Mouse (Mus musculus): Measurements from ENCODE around the gene Mum1. TPM values are rescaled to one million over a fixed set of nuclear protein-coding genes. Genes with fewer than 3 reads are reported as not detected.
A peak's percentile ranks its signal among the peaks of the same experiment; 100 is the strongest.
"Not testable (repeated sequence)": the region's sequence is repeated elsewhere in the genome, so short reads cannot be mapped to it uniquely, and the experiment has no call there.

Gene Mum1
- polyA plus RNA-seq, 1 experiment from 2014 or later, result 58.8 TPM

DNA sequence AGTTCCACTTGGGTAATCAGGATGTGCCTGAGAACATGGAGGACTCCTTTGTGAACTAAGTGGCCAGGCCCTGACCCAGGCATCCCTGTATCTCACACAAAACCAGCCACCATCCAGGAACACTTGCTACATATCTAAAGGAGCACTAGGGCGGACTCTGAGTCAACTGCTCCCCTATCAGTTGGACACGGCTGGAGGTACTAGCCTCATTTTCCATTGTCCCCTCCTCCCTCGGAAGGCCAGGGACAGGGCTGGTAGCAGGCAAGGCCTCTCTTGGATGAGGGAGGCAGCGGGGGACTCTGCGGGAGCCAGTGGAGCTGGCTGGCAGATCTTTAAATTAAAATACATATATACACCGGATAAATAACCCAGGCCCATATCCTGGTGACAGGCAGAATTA, 32.3 kb upstream of the Mum1 start:
- ATAC-seq (ENCODE audit: low FRiP score), result no peak
- peaks cover 3% of the 10 kb centered on the region for H3K36me3 ChIP-seq
- peak overlapping the region; percentile 48; the same call in 1 of the 2 replicates for H3K27ac ChIP-seq
- peak overlapping the region; percentile 14; the same call in 1 of the 2 replicates for H3K9ac ChIP-seq
- peaks cover 43% of the 10 kb centered on the region for H3K4me1 ChIP-seq
- peaks cover 11% of the 10 kb centered on the region; the same call in 1 of the 2 replicates for H3K27me3 ChIP-seq
- H3K4me3 ChIP-seq, result no peak overlapping the region
- no peaks in the 10 kb centered on the region for H3K9me3 ChIP-seq (replicated peaks)
- WGBS, result 75% methylated on average over 6 of the region's 6 CpGs
- H3K4me2 ChIP-seq (replicated peaks), result no peak overlapping the region

DNA sequence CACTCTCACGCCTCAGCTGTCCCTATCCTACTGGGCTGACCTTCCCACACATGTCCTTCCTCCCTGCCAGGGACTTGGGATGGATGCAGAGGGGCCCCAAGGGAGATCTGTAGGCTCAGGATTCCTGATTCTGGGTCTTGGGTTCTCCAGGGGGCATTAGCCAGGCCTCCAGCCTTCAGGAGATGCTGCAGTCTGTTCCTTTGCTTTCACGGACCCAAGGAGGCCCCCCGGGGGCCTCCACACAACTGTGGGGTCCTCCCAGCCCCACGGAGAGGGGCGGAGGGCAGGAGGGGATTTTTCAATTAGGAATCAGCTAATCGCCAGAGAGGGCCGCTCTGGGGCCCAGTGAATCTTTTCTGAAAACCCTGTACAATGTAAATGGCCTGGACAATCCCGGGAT, 31.8 kb upstream of the Mum1 start:
- no peaks in the 10 kb centered on the region for H3K36me3 ChIP-seq
- peak overlapping the region; percentile 48; the same call in 1 of the 2 replicates for H3K27ac ChIP-seq
- H3K4me1 ChIP-seq, result peaks cover 41% of the 10 kb centered on the region
- H3K9ac ChIP-seq, result 0 out of 2 replicates have a peak overlapping the region, but pooled peaks have one; percentile 14
- WGBS, result 47% methylated on average over 8 of the region's 8 CpGs
- no peaks in the 10 kb centered on the region for H3K9me3 ChIP-seq (replicated peaks)
- H3K4me3 ChIP-seq, result no peak overlapping the region
- H3K4me2 ChIP-seq (replicated peaks), result no peak overlapping the region
- ATAC-seq (ENCODE audit: low FRiP score), result no peak
- H3K27me3 ChIP-seq, result peaks cover 9% of the 10 kb centered on the region; the same call in 1 of the 2 replicates

DNA sequence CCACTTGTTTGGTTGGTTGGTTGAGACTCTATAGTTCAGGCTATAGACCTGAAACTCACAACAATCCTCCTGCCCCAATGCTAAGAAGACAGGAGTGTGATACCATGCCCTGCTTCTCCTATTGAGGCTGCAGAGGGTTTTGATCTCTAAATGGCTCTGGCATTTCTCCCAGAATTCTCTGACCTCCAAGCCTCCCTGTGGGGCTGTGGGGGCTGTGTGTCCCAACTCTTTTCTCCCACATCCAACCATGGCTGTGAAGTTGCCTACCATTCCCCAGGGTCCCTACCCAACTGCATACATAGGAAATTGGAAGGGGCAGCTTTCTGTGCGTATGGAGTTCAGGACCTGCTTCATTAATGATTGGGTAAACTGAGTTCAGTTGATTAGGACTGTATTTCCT, 30.1 kb upstream of the Mum1 start:
- H3K4me3 ChIP-seq, result no peak overlapping the region
- no peak overlapping the region for H3K9ac ChIP-seq
- no peaks in the 10 kb centered on the region for H3K36me3 ChIP-seq
- H3K4me1 ChIP-seq, result peaks cover 30% of the 10 kb centered on the region
- H3K4me2 ChIP-seq (replicated peaks), result no peak overlapping the region
- H3K27me3 ChIP-seq, result peaks cover 9% of the 10 kb centered on the region; the same call in 1 of the 2 replicates
- WGBS, result 89% methylated on average over 1 of the region's 1 CpGs
- H3K27ac ChIP-seq, result no peak overlapping the region
- no peak for ATAC-seq (ENCODE audit: low FRiP score)
- H3K9me3 ChIP-seq (replicated peaks), result no peaks in the 10 kb centered on the region

DNA sequence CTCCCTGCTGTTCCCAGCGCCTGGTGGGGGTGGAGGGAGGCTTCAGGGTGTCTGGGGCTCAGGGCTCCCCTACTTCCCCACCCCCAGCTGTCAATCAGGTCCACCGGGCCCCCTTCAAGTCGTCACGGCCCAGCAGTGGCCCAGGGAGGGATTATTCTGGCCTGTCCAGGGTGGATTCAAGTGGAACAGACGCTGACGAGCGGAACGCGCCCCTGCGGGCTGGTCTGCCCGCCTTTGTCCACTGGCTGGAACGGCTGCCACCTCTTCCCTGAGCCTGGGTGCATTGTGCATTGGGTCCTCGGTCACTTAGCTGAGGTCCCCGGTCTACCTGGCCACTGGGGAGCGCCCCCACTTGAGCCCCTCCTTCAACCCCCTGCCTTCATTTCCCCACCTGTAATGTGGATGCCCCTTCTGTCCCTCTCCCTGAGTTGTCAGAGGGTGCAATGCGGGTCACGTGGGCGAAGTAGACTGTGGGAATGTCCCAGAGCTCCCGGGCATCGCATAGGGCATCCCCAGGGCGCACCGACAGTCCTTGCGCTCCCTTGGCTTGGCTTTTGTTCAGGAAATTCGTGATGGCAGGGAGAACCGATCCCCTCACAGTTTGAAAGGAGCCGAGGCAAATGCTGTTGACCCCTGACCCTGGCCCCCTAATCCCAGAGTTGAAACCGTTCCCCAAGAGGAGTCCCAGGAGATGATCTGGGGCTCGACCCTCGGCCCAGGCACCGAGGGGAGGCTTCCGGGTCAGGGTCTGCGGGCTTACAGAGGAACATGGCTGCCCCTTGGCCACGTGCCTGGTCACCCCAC, 29.3 kb upstream of the Mum1 start:
- H3K9me3 ChIP-seq (replicated peaks), result no peaks in the 10 kb centered on the region
- H3K4me3 ChIP-seq, result no peak overlapping the region
- peaks cover 8% of the 10 kb centered on the region; the same call in 1 of the 2 replicates for H3K27me3 ChIP-seq
- 42% methylated on average over 33 of the region's 33 CpGs for WGBS
- no peak overlapping the region for H3K4me2 ChIP-seq (replicated peaks)
- H3K27ac ChIP-seq, result no peak overlapping the region
- peaks cover 29% of the 10 kb centered on the region for H3K4me1 ChIP-seq
- H3K36me3 ChIP-seq, result no peaks in the 10 kb centered on the region
- peak overlapping the region; percentile 19; the same call in 1 of the 2 replicates for H3K9ac ChIP-seq
- ATAC-seq (ENCODE audit: low FRiP score), result no peak

DNA sequence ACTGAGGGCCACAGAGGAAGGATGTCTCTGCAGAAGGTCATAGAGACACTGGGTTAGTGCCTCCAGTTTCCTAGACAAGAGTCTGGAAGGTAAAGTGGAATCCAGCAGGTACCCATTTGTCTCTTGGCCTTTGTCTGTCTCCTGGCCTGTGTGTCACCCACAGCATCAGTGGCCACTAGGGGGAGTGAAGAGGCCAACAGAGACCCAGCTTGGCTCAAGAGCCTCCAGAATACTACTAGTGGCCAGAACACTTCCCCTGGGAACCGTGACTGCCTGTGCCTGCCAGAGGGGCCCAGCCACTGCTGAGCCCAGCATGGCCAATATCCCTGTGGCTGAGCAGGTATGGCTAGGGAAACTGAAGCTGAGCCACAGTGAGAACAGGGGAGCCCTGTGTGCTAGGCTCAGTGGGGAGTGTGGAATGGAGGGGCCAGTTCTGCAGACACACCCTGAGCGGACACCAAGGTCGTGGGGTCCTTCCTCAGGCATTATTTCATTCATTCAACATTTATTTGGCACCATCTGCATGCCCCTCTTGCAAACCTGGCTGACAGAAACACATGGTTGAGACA, 26.7 kb upstream of the Mum1 start:
- peaks cover 28% of the 10 kb centered on the region for H3K4me1 ChIP-seq
- peak; percentile 64 for ATAC-seq (ENCODE audit: low FRiP score)
- 54% methylated on average over 3 of the region's 3 CpGs for WGBS
- H3K9ac ChIP-seq, result no peak overlapping the region
- no peaks in the 10 kb centered on the region for H3K9me3 ChIP-seq (replicated peaks)
- H3K36me3 ChIP-seq, result no peaks in the 10 kb centered on the region
- no peaks in the 10 kb centered on the region for H3K27me3 ChIP-seq
- no peak overlapping the region for H3K4me2 ChIP-seq (replicated peaks)
- H3K4me3 ChIP-seq, result no peak overlapping the region
- H3K27ac ChIP-seq, result no peak overlapping the region

DNA sequence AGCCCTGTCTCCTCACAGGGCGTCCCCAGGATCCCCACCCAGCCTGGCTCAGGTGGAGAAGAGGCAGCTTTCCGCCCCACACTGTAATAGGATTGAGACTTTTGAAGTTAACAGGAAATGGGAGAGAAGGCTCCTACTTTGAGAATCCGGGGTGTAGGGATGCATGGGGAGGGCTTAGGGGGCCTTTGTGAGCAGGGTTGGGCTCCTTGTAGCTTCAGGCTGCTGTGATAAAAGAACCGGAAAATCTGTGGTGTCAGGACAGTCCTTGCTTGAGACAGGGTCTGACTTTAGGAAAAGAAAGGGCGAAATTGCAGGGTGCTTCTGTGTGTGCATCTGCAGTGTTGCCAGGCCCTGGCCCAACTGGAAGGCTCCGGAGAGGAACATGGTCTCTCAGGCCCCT, 25.7 kb upstream of the Mum1 start:
- Histone ChIP-seq H3K4me3 (no peak overlapping the region), H3K27ac (no peak overlapping the region), H3K36me3 (no peaks in the 10 kb centered on the region), H3K4me2 (replicated peaks) (no peak overlapping the region), H3K4me1 (peaks cover 25% of the 10 kb centered on the region), H3K27me3 (no peaks in the 10 kb centered on the region), H3K9ac (no peak overlapping the region), H3K9me3 (replicated peaks) (no peaks in the 10 kb centered on the region)
- ATAC-seq (ENCODE audit: low FRiP score), result no peak
- 72% methylated on average over 6 of the region's 6 CpGs for WGBS

DNA sequence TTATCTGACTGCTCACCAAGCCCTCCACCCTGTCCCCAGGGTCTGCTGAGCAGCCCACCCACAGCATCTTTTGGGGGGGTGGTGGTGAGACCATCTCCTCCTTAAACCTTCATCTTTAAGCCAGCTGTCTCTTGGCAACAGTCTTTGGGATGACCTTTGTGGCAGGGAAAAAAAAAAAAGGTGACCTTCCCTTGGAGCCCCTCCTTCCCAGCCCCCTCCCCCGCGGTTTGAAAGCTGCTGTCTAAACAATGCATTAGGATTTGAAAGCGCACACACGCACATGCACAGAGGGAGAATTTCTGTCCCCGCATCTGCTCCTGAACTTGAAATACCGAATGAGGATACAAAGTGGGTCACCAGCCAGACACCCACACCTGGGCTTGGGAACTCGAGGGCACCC, 22.2 kb upstream of the Mum1 start:
- Histone ChIP-seq H3K9me3 (replicated peaks) (no peaks in the 10 kb centered on the region), H3K27me3 (no peaks in the 10 kb centered on the region), H3K4me3 (no peak overlapping the region), H3K4me2 (replicated peaks) (no peak overlapping the region), H3K36me3 (no peaks in the 10 kb centered on the region), H3K27ac (no peak overlapping the region), H3K9ac (peak overlapping the region; percentile 20; the same call in 1 of the 2 replicates), H3K4me1 (peaks cover 32% of the 10 kb centered on the region)
- ATAC-seq (ENCODE audit: low FRiP score), result no peak
- 6% methylated on average over 7 of the region's 7 CpGs for WGBS

DNA sequence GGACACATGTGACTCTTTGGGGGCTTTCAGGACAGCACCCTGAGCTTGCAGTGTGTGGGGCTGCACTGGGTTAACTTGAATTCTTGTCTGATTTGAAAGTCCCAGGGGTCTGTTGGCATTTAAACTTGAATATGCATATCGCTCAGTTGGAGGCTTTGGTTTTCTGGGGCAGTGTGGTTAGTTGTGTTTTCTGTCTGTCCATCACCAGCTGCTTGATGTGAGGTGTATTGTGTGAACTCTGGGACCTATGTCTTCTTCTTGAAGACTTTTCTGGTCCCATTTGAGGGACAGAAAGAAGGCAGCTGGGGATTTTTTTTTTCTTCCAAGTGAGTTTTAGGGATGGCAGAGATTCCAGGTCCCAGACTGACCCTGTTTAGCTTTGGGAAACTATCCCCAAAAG, 19.0 kb upstream of the Mum1 start:
- no peak for ATAC-seq (ENCODE audit: low FRiP score)
- no peak overlapping the region for H3K4me3 ChIP-seq
- H3K27me3 ChIP-seq, result peaks cover 3% of the 10 kb centered on the region; the same call in 1 of the 2 replicates
- peaks cover 33% of the 10 kb centered on the region for H3K4me1 ChIP-seq
- no peak overlapping the region for H3K27ac ChIP-seq
- 27% methylated on average over 1 of the region's 1 CpGs for WGBS
- H3K9me3 ChIP-seq (replicated peaks), result no peaks in the 10 kb centered on the region
- no peak overlapping the region for H3K4me2 ChIP-seq (replicated peaks)
- H3K36me3 ChIP-seq, result no peaks in the 10 kb centered on the region
- no peak overlapping the region for H3K9ac ChIP-seq

DNA sequence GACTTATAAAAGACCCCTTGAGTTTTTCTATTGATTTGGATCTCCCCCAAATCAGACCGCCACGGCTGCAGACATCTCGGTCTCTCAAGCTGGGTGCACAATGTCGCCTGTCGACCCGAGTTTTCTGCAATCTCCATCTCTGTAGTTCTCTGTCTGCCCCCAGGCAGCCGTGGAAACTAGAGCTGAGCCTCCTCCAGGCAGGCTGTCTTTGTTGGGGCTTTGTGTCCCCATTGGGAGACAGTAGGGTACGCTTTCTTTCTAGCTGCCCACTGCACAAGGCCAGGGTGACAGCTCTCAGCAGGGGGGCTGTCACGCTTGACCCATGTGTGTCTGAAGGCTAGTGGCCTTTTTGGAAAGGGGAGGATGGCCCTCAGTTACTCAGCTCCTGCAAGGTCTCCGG, 18.6 kb upstream of the Mum1 start:
- H3K9ac ChIP-seq, result no peak overlapping the region; the same call in 1 of the 2 replicates
- WGBS, result 27% methylated on average over 10 of the region's 10 CpGs
- peak; percentile 11; the same call in 1 of the 2 replicates for ATAC-seq (ENCODE audit: low FRiP score)

DNA sequence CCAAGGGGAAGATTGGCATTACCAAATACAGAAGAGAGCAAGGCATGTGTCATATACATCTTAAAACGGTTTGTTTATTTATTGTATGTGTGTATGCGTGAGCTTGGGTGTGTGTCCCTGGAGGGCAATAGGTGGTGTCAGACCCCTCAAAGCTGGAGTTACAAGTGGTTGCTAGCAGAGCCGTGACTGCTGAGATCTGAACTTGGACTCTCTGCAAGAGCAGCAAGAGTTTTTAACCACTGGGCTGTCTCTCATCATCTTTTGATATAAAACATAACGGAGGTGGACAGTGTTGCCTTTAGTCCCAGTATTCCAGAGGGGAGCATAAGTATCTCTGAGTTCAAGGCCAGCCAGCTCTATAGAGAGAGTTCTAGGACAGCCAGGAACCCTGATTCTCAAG, 18.0 kb upstream of the Mum1 start:
- Histone ChIP-seq H3K4me3 (no peak overlapping the region), H3K9me3 (replicated peaks) (no peaks in the 10 kb centered on the region), H3K36me3 (no peaks in the 10 kb centered on the region), H3K9ac (no peak overlapping the region), H3K27me3 (peaks cover 3% of the 10 kb centered on the region; the same call in 1 of the 2 replicates), H3K27ac (peak overlapping the region; percentile 74; the same call in 1 of the 2 replicates), H3K4me1 (peaks cover 33% of the 10 kb centered on the region), H3K4me2 (replicated peaks) (peak overlapping the region; percentile 39)
- WGBS, result 69% methylated on average over 4 of the region's 4 CpGs
- ATAC-seq (ENCODE audit: low FRiP score), result no peak

More for the DNA sequence above, 18.6 kb upstream of the Mum1 start:
- H3K4me2 ChIP-seq (replicated peaks), result no peak overlapping the region
- H3K36me3 ChIP-seq, result no peaks in the 10 kb centered on the region
- peaks cover 3% of the 10 kb centered on the region; the same call in 1 of the 2 replicates for H3K27me3 ChIP-seq
- H3K27ac ChIP-seq, result peak overlapping the region; percentile 55
- H3K4me1 ChIP-seq, result peaks cover 33% of the 10 kb centered on the region
- no peaks in the 10 kb centered on the region for H3K9me3 ChIP-seq (replicated peaks)
- no peak overlapping the region for H3K4me3 ChIP-seq

DNA sequence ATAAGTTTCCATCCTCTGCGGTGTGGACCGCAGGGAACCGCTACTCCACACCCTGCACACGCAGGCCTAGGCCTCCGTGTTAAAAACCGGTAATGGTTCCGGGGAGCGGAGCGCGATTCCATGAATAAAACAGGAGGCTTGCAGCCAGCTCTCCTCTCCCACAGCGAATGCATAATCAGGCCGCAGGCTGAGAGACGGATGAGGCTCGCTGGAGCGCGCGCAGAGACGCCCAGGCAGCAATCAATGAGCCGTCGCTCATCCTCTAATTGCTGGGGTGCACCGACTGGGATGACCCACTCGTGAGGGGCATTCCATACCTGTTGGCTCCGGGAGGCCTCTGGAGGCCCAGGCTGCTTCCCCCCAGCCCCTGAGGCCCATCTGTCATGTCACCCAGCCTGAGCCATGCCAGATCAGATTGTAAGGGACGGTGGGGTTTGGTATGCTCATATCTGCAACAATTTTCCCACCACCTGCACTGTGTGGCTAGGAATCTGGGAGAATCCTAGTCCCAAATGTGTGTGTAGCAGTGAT, 17.3 kb upstream of the Mum1 start:
- H3K4me2 ChIP-seq (replicated peaks), result peak overlapping the region; percentile 39
- H3K9me3 ChIP-seq (replicated peaks), result no peaks in the 10 kb centered on the region
- peaks cover 30% of the 10 kb centered on the region for H3K4me1 ChIP-seq
- peak; percentile 83 for ATAC-seq (ENCODE audit: low FRiP score)
- H3K36me3 ChIP-seq, result no peaks in the 10 kb centered on the region
- peak overlapping the region; percentile 2; the same call in 1 of the 2 replicates for H3K4me3 ChIP-seq
- 3% methylated on average over 24 of the region's 24 CpGs for WGBS
- H3K27me3 ChIP-seq, result peaks cover 3% of the 10 kb centered on the region; the same call in 1 of the 2 replicates
- H3K27ac ChIP-seq, result peak overlapping the region; percentile 74
- no peak overlapping the region; the same call in 1 of the 2 replicates for H3K9ac ChIP-seq

DNA sequence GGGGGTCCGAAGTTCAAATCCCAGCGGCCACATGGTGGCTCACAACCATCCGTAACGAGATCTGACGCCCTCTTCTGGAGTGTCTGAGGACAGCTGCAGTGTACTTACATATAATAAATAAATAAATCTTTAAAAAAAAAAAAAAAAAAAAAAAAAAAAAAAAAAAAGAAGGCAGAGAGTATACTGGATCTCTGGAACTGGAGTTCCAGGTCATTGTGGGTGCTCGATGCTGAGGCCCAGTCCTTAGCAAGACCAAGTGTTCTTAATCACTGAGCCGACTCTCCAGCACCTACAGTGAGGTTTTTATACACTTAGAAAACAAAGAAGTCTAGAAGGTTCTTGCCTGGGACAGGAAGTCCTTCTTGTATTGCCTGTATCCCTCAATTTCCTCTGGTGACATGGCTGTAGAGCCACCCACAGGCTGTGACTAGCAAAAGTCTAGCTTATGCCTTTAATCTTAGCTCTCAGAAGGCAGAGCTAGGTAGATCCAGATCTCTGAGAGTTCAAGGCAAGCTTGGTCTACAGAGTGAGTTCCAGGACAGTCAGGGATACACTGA, 14.6 kb upstream of the Mum1 start:
- not testable (repeated sequence) for H3K9me3 ChIP-seq (replicated peaks); ATAC-seq (ENCODE audit: low FRiP score); H3K36me3 ChIP-seq; H3K27ac ChIP-seq; H3K9ac ChIP-seq; H3K27me3 ChIP-seq; H3K4me3 ChIP-seq; H3K4me2 ChIP-seq (replicated peaks)
- 67% methylated on average over 7 of the region's 7 CpGs for WGBS
- H3K4me1 ChIP-seq, result peaks cover 29% of the 10 kb centered on the region
